Mouse (Mus musculus): ENCODE measurements around the gene Brinp2. TPM values are rescaled to one million over a fixed set of nuclear protein-coding genes. Genes with fewer than 3 reads are reported as not detected.

Gene Brinp2
- total RNA-seq (2012; rRNA removed): 1.0 and 1.2 TPM in 2 replicates

GRCm38 (mm10) chr1:158356051-158356461 is at the start of gene Brinp2:
Gene Brinp2 (minus strand): TSS chr1:158356326.
- DNase-seq (ENCODE audit: low read depth, low spot score): peak; percentile 70
- Histone ChIP-seq H3K9ac (ENCODE audit: insufficient read depth, low read depth, low read length, poor library complexity, severe bottlenecking) (peak within 1 kb of the TSS; percentile 25; the same call in 1 of the 2 replicates), H3K27ac (ENCODE audit: insufficient read depth, low read depth, low read length, poor library complexity, severe bottlenecking) (no peak within 1 kb of the TSS), H3K4me1 (ENCODE audit: control insufficient read depth in 2 of 2, insufficient read depth in 2 of 2, low read length in 2 of 2, poor library complexity in 1 of 2) (no peaks in the 10 kb centered on the region; a peak in 1 of 4 replicates), H3K9me3 (ENCODE audit: control insufficient read depth, insufficient read depth, low read depth, low read length) (no peaks in the 10 kb centered on the region), H3K36me3 (ENCODE audit: control insufficient read depth, insufficient read depth, low read length, poor library complexity, severe bottlenecking) (no peaks in the 10 kb centered on the region), H3K4me3 (ENCODE audit: insufficient read depth in 1 of 2, low read depth in 1 of 2, low read length in 2 of 2, poor library complexity in 1 of 2, severe bottlenecking in 1 of 2) (peak within 1 kb of the TSS; percentile 63 to 70)
- no peak for TF ChIP-seq MAFK (IDR thresholded peaks at IDR 0.05; ENCODE audit: insufficient read depth, low read depth, low read length)
- TF ChIP-seq CHD2 (IDR thresholded peaks at IDR 0.05; ENCODE audit: low read depth, low read length): peak; percentile 40; the same call in 1 of the 2 replicates
- in situ Hi-C loops (cut with MboI; ENCODE audit: low sequenced_read_pairs in 2 of 2, unreplicated experiment in 2 of 2): no loop called here

DNA sequence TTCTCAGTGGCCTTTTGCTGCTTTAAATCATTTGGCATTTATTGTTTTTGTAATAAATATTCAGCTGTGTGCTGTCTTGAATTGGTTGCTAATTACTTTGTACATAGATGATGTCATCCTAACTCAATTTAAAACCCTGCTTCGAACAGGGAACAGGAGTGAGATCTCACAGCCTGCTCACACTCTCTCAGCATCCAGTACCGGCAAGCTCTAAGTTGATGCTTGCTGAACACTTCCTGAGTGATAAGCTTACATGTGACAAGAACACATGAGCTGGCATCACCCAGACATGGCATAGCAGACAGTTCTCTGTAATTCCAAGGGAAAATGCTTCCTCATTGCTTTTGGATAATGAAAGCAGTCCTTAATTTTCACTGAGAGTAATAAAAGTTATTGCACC is 44.8 kb upstream of the Brinp2 start:
- H3K4me1 ChIP-seq (ENCODE audit: control insufficient read depth in 2 of 2, insufficient read depth in 2 of 2, low read length in 2 of 2, poor library complexity in 1 of 2): no peaks in the 10 kb centered on the region
- H3K27ac ChIP-seq (ENCODE audit: insufficient read depth, low read depth, low read length, poor library complexity, severe bottlenecking): no peak overlapping the region
- no peak for DNase-seq (ENCODE audit: low read depth, low spot score)
- no peaks in the 10 kb centered on the region for H3K36me3 ChIP-seq (ENCODE audit: control insufficient read depth, insufficient read depth, low read length, poor library complexity, severe bottlenecking)
- H3K9ac ChIP-seq (ENCODE audit: insufficient read depth, low read depth, low read length, poor library complexity, severe bottlenecking): no peak overlapping the region
- TF ChIP-seq ZC3H11A (IDR thresholded peaks at IDR 0.05; ENCODE audit: borderline replicate concordance, low read depth, low read length) (no peak), MAFK (IDR thresholded peaks at IDR 0.05; ENCODE audit: insufficient read depth, low read depth, low read length) (no peak), CHD2 (IDR thresholded peaks at IDR 0.05; ENCODE audit: low read depth, low read length) (no peak), ZNF384 (IDR thresholded peaks at IDR 0.05; ENCODE audit: low read depth, low read length) (no peak)
- no peaks in the 10 kb centered on the region for H3K9me3 ChIP-seq (ENCODE audit: control insufficient read depth, insufficient read depth, low read depth, low read length)
- no peak overlapping the region for H3K4me3 ChIP-seq (ENCODE audit: insufficient read depth in 1 of 2, low read depth in 1 of 2, low read length in 2 of 2, poor library complexity in 1 of 2, severe bottlenecking in 1 of 2)
- in situ Hi-C loops (cut with MboI; ENCODE audit: low sequenced_read_pairs in 2 of 2, unreplicated experiment in 2 of 2): no loop called here

DNA sequence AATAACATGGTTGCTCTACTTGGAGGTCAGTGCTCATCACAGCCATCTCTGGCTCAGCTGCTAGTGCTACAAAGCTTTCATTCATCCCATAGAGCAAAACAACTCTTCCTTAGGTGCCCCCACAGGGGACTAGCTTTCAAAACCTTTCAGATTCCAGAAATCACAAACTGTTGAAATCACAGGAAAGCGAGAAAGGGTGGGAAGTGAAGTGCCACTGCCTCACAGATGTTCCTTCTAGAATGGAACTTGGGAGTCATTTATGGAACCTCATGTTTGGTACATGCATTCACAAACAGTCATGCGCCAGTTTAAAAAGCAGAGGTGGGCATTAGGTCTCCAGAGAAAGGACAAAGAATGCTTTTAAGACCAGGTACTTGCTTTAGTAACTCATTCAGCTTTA is 40.9 kb upstream of the Brinp2 start:
- H3K4me3 ChIP-seq (ENCODE audit: insufficient read depth in 1 of 2, low read depth in 1 of 2, low read length in 2 of 2, poor library complexity in 1 of 2, severe bottlenecking in 1 of 2): no peak overlapping the region
- no peaks in the 10 kb centered on the region for H3K4me1 ChIP-seq (ENCODE audit: control insufficient read depth in 2 of 2, insufficient read depth in 2 of 2, low read length in 2 of 2, poor library complexity in 1 of 2)
- TF ChIP-seq CHD2 (IDR thresholded peaks at IDR 0.05; ENCODE audit: low read depth, low read length) (no peak), HCFC1 (IDR thresholded peaks at IDR 0.05; ENCODE audit: borderline replicate concordance, insufficient read depth, low read length) (no peak), MAFK (IDR thresholded peaks at IDR 0.05; ENCODE audit: insufficient read depth, low read depth, low read length) (no peak), ZC3H11A (IDR thresholded peaks at IDR 0.05; ENCODE audit: borderline replicate concordance, low read depth, low read length) (no peak), ZNF384 (IDR thresholded peaks at IDR 0.05; ENCODE audit: low read depth, low read length) (no peak)
- in situ Hi-C loops (cut with MboI; ENCODE audit: low sequenced_read_pairs in 2 of 2, unreplicated experiment in 2 of 2): no loop called here
- no peak overlapping the region for H3K27ac ChIP-seq (ENCODE audit: insufficient read depth, low read depth, low read length, poor library complexity, severe bottlenecking)
- DNase-seq (ENCODE audit: low read depth, low spot score): no peak
- H3K9ac ChIP-seq (ENCODE audit: insufficient read depth, low read depth, low read length, poor library complexity, severe bottlenecking): no peak overlapping the region
- no peaks in the 10 kb centered on the region for H3K9me3 ChIP-seq (ENCODE audit: control insufficient read depth, insufficient read depth, low read depth, low read length)
- no peaks in the 10 kb centered on the region for H3K36me3 ChIP-seq (ENCODE audit: control insufficient read depth, insufficient read depth, low read length, poor library complexity, severe bottlenecking)

DNA sequence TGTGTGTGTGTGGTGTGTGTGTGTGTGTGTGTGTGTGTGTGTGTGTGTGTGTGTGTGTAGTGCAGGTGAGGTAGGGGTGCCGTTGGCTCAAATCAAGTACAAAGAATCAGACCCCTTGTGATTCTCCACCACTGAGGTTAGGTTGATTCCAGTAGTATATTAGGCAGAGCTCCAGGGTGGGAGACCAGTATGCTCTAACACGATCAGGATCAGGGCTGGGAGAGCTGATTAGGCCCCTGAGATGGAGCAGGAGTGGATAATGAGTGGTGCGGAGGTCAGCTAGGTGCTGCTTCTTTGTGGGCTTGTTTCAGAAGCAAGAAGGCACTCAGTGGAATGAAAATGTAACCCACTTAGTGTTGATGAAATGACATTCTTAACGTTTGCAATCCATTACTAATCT is 34.6 kb upstream of the Brinp2 start:
- peaks cover 0 to 4% of the 10 kb centered on the region in 2 experiments; a peak in 1 of 4 replicates for H3K4me1 ChIP-seq (ENCODE audit: control insufficient read depth in 2 of 2, insufficient read depth in 2 of 2, low read length in 2 of 2, poor library complexity in 1 of 2)
- no peak overlapping the region for H3K27ac ChIP-seq (ENCODE audit: insufficient read depth, low read depth, low read length, poor library complexity, severe bottlenecking)
- TF ChIP-seq HCFC1 (IDR thresholded peaks at IDR 0.05; ENCODE audit: borderline replicate concordance, insufficient read depth, low read length) (no peak), ZNF384 (IDR thresholded peaks at IDR 0.05; ENCODE audit: low read depth, low read length) (no peak), CHD2 (IDR thresholded peaks at IDR 0.05; ENCODE audit: low read depth, low read length) (no peak), ZC3H11A (IDR thresholded peaks at IDR 0.05; ENCODE audit: borderline replicate concordance, low read depth, low read length) (no peak), MAFK (IDR thresholded peaks at IDR 0.05; ENCODE audit: insufficient read depth, low read depth, low read length) (no peak)
- no peak for DNase-seq (ENCODE audit: low read depth, low spot score)
- in situ Hi-C loops (cut with MboI; ENCODE audit: low sequenced_read_pairs in 2 of 2, unreplicated experiment in 2 of 2): no loop called here
- H3K9ac ChIP-seq (ENCODE audit: insufficient read depth, low read depth, low read length, poor library complexity, severe bottlenecking): no peak overlapping the region
- no peaks in the 10 kb centered on the region for H3K9me3 ChIP-seq (ENCODE audit: control insufficient read depth, insufficient read depth, low read depth, low read length)
- no peak overlapping the region for H3K4me3 ChIP-seq (ENCODE audit: insufficient read depth in 1 of 2, low read depth in 1 of 2, low read length in 2 of 2, poor library complexity in 1 of 2, severe bottlenecking in 1 of 2)
- no peaks in the 10 kb centered on the region for H3K36me3 ChIP-seq (ENCODE audit: control insufficient read depth, insufficient read depth, low read length, poor library complexity, severe bottlenecking)

DNA sequence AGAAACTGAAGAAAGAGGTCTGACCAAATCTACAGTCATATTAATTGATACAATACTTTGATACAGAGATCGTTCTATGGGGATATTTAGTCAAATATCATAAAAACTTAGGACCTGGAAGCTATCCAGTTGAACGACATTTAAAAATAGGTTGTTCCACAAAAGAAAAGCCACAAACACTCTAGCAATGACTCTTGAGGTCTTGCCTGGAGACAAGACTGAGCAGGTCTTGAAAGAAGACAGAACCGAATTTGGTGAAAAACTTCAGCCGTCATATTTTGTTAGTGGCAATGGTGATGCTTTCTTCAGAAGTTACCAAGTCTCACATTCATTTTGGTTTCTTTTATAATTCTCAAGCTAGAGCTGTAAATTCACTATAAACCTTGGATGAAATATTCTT is 32.9 kb upstream of the Brinp2 start:
- TF ChIP-seq HCFC1 (IDR thresholded peaks at IDR 0.05; ENCODE audit: borderline replicate concordance, insufficient read depth, low read length) (no peak), ZC3H11A (IDR thresholded peaks at IDR 0.05; ENCODE audit: borderline replicate concordance, low read depth, low read length) (no peak), MAFK (IDR thresholded peaks at IDR 0.05; ENCODE audit: insufficient read depth, low read depth, low read length) (no peak)
- peaks cover 0 to 4% of the 10 kb centered on the region in 2 experiments; a peak in 1 of 4 replicates for H3K4me1 ChIP-seq (ENCODE audit: control insufficient read depth in 2 of 2, insufficient read depth in 2 of 2, low read length in 2 of 2, poor library complexity in 1 of 2)
- no peak for DNase-seq (ENCODE audit: low read depth, low spot score)
- no peak overlapping the region for H3K27ac ChIP-seq (ENCODE audit: insufficient read depth, low read depth, low read length, poor library complexity, severe bottlenecking)
- no peaks in the 10 kb centered on the region for H3K36me3 ChIP-seq (ENCODE audit: control insufficient read depth, insufficient read depth, low read length, poor library complexity, severe bottlenecking)
- no peak overlapping the region for H3K9ac ChIP-seq (ENCODE audit: insufficient read depth, low read depth, low read length, poor library complexity, severe bottlenecking)
- no peak overlapping the region for H3K4me3 ChIP-seq (ENCODE audit: insufficient read depth in 1 of 2, low read depth in 1 of 2, low read length in 2 of 2, poor library complexity in 1 of 2, severe bottlenecking in 1 of 2)
- in situ Hi-C loops (cut with MboI; ENCODE audit: low sequenced_read_pairs in 2 of 2, unreplicated experiment in 2 of 2): no loop called here
- H3K9me3 ChIP-seq (ENCODE audit: control insufficient read depth, insufficient read depth, low read depth, low read length): no peaks in the 10 kb centered on the region

All from ES-E14 (cell line).